Mouse (Mus musculus) limb, embryonic 14.5 days (tissue): Measurements from ENCODE around the gene Zkscan5. TPM values are rescaled to one million over a fixed set of nuclear protein-coding genes. Genes with fewer than 3 reads are reported as not detected.
A peak's percentile ranks its signal among the peaks of the same experiment; 100 is the strongest.
"Not testable (repeated sequence)": the region's sequence is repeated elsewhere in the genome, so short reads cannot be mapped to it uniquely, and the experiment has no call there.

ENCODE experiments used
- ATAC-seq: fragments of 200-750 bp; cut with Nextera tagmentation; 2 replicates; pipeline ENCODE4 v1.8.0; 2017; ENCODE audit warnings: low read depth, moderate number of reproducible peaks, moderate TSS enrichment; ENCODE audit not compliant: low FRiP score
- DNase-seq: peaks from one replicate; pipeline ENCODE4 v3.0.0-alpha.2; 2015; ENCODE audit warnings: low spot score
- H3K27ac ChIP-seq: fragments of 300-500 bp; sonication (generic); replicated peaks from 2 replicates; pipeline ENCODE4 v1.5.1; 2014; ENCODE audit warnings: low read depth, mild to moderate bottlenecking, low read length, moderate library complexity, mixed read lengths
- H3K27me3 ChIP-seq: fragments of 300-500 bp; sonication (generic); 2 replicates; pipeline ENCODE4 v1.6.1; 2014; ENCODE audit warnings: low read length, mixed read lengths; ENCODE audit not compliant: control insufficient read depth, insufficient read depth
- H3K36me3 ChIP-seq: fragments of 300-500 bp; sonication (generic); 2 replicates; pipeline ENCODE4 v1.6.1; 2014; ENCODE audit warnings: mild to moderate bottlenecking, low read length, moderate library complexity, mixed read lengths; ENCODE audit not compliant: control insufficient read depth, insufficient read depth
- H3K4me1 ChIP-seq: fragments of 300-500 bp; sonication (generic); 2 replicates; pipeline ENCODE4 v1.6.1; 2014; ENCODE audit warnings: antibody characterized with exemption, low read length, mixed read lengths; ENCODE audit not compliant: control insufficient read depth, insufficient read depth
- H3K4me2 ChIP-seq: fragments of 300-500 bp; sonication (generic); replicated peaks from 2 replicates; pipeline ENCODE4 v1.6.1; 2014; ENCODE audit warnings: low read depth, mild to moderate bottlenecking, low read length, moderate library complexity; ENCODE audit not compliant: severe bottlenecking
- H3K4me3 ChIP-seq: fragments of 300-500 bp; sonication (generic); replicated peaks from 2 replicates; pipeline ENCODE4 v1.5.1; 2014; ENCODE audit warnings: low read length
- H3K9ac ChIP-seq: fragments of 300-500 bp; sonication (generic); 2 replicates; pipeline ENCODE4 v1.6.1; 2014; ENCODE audit warnings: mild to moderate bottlenecking, low read depth, low read length, moderate library complexity; ENCODE audit not compliant: severe bottlenecking
- H3K9me3 ChIP-seq: fragments of 300-500 bp; sonication (generic); 2 replicates; pipeline ENCODE4 v1.6.1; 2016; ENCODE audit warnings: low read length; ENCODE audit not compliant: control insufficient read depth
- POLR2A ChIP-seq: fragments of 200-500 bp; IDR thresholded peaks from 2 replicates; pipeline ENCODE4 v1.8.0; 2012; ENCODE audit warnings: inconsistent platforms, mild to moderate bottlenecking, moderate library complexity, borderline replicate concordance; ENCODE audit not compliant: insufficient read depth, insufficient read length; ENCODE audit errors: extremely low read depth
- WGBS: fragments of 180-500 bp; shearing (Covaris S2); extraction: QIAGEN DNeasy Blood & Tissue Kit; methylation state at CpG from one replicate; pipeline ENCODE4 v1.1.7; 2014; 5-methylcytosine and 5-hydroxymethylcytosine counted together
- polyA plus RNA-seq, 2 experiments: library from polyadenylated mRNA; depleted of rRNA in 1 of 2; stranded (reverse) in 1 of 2; unstranded in 1 of 2; fragments of >200 nt; fragmentation: Nextera tagmentation in 1 of 2; extraction: Ambion mirVana in 1 of 2; gene quantifications; 2 replicates each; pipeline versions ENCODE4 v1.2.1 to v1.2.3; 2012 to 2014

Gene Zkscan5
- polyA plus RNA-seq, 2 experiments, result 9.2 to 14.3 TPM

DNA sequence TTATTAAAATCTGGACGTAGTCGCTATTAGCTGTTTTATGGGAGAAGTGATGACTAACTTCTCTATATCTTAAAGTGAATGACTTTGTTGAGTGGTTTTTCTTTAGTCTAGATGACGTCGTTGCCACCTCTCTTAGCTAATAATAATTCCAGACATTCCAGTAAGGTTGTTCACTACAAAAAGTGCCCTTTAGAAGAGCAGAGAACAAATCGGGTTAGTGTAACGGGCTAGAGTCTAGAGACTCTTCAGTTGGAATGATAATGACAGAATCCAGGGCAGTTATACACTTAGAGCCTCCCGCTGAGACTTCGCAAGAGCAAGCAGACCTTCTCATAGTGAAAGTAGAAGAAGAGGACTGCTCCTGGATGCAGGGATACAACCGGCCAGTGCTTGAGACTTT, 679 bp downstream of the Zkscan5 start:
- Histone ChIP-seq H3K4me1 (peaks cover 14% of the 10 kb centered on the region), H3K4me3 (peak overlapping the region; percentile 52), H3K9me3 (no peaks in the 10 kb centered on the region), H3K9ac (peak overlapping the region; percentile 66), H3K4me2 (peak overlapping the region; percentile 48), H3K27me3 (no peaks in the 10 kb centered on the region), H3K27ac (no peak overlapping the region), H3K36me3 (peaks cover 23% of the 10 kb centered on the region)
- DNase-seq (peak; percentile 12), ATAC-seq (no peak)
- 14% methylated on average over 9 of the region's 9 CpGs for WGBS
- TF ChIP-seq POLR2A, result no peak

DNA sequence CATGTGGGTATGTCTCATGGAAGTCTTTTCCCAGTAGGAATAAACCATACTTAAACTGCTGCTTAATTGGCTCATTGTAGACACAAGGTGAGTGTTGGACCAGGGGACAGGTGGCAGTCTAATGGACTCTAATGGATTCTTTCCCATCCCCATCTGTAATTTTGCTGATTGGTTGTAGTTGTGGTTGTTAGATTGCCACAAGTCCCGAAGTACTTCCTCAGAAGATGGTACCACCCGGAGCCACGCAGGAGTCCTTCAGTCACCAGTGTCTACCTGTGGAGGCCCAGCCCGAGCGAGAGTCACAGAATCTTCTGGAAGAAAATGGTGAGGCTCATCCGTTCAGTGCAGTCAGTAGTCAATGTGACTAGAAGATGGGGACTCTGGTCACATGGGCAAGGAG, 3.0 kb downstream of the Zkscan5 start:
- DNase-seq (no peak), ATAC-seq (no peak)
- Histone ChIP-seq H3K9me3 (no peaks in the 10 kb centered on the region), H3K27ac (no peak overlapping the region), H3K4me3 (no peak overlapping the region), H3K27me3 (no peaks in the 10 kb centered on the region), H3K4me2 (no peak overlapping the region), H3K36me3 (peaks cover 46% of the 10 kb centered on the region), H3K9ac (no peak overlapping the region), H3K4me1 (peaks cover 8% of the 10 kb centered on the region)
- no peak for TF ChIP-seq POLR2A
- WGBS, result 97% methylated on average over 6 of the region's 6 CpGs

DNA sequence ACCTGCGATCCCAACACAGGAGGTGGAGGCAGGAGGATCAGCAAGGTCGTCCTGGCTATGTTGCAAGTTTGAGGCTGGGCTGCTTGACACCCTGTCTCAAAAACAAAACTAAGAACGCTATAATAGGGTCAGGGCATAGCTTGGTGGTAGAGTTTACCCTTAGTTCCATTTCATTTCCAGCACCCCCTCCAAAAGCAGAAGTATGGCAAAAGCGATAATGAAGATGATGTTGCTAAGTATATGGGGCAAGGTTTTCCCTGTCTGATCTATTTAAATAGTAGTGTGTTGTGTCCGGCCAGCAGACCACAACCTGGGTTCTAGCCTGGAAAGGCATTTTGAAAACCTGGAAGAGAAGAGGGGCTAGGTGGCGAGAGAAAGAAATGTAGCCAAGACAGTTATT, 3.6 kb downstream of the Zkscan5 start:
- no peak for DNase-seq
- Histone ChIP-seq H3K36me3 (peaks cover 51% of the 10 kb centered on the region), H3K27me3 (no peaks in the 10 kb centered on the region), H3K9ac (no peak overlapping the region), H3K4me3 (no peak overlapping the region), H3K4me1 (peaks cover 8% of the 10 kb centered on the region), H3K27ac (no peak overlapping the region), H3K9me3 (no peaks in the 10 kb centered on the region), H3K4me2 (no peak overlapping the region)
- no peak for TF ChIP-seq POLR2A
- no peak for ATAC-seq
- WGBS, result 92% methylated on average over 5 of the region's 6 CpGs

DNA sequence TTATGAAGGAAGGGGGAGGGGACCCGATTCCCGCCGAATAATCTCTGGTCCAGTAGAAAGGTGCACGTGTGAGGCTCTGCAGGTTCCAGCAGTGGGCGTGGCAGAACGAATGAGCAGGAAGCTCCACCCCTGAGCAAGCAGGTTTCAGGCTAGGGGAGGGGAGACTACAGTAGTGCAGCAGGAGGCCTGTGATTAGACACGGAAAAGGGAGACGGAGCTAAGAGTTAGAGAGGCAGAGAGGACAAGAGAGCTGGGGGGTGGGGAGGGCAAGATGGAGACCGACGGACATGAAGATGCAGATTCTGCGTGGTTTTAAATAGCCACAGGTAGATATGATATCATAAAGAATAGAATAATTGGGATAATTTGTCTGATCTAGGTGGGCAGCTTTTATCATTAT, 4.0 kb downstream of the Zkscan5 start:
- H3K4me2 ChIP-seq, H3K9me3 ChIP-seq, H3K27me3 ChIP-seq, H3K4me3 ChIP-seq, H3K4me1 ChIP-seq, ATAC-seq, DNase-seq, H3K27ac ChIP-seq, H3K9ac ChIP-seq: not testable (repeated sequence)
- peaks cover 54% of the 10 kb centered on the region for H3K36me3 ChIP-seq
- WGBS, result 47% methylated on average over 11 of the region's 11 CpGs

DNA sequence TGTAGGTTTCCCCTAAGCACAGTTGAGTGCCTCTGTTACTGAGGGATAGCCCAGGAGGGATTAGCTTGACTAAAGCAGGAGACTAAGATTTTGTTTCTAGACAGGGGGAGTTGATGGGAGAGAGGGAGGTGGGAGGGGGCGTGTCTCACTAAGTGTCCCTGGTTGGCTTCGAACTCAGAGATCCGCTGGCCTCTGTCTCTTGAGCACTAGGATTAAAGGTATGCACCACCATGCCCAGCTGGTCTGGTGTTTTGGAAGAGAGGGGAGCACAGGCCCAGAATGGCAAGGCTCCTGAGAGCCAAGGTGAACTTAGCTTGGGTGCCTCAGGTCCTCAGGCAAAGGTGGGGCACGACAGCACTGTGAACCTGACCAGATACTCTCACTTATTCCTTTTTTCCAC, 7.0 kb downstream of the Zkscan5 start:
- no peak overlapping the region for H3K27ac ChIP-seq
- 92% methylated on average over 4 of the region's 4 CpGs for WGBS
- H3K27me3 ChIP-seq, result no peaks in the 10 kb centered on the region
- ATAC-seq (no peak), DNase-seq (no peak)
- no peaks in the 10 kb centered on the region for H3K4me1 ChIP-seq
- H3K4me2 ChIP-seq, result no peak overlapping the region
- H3K9me3 ChIP-seq, result no peaks in the 10 kb centered on the region
- no peak overlapping the region for H3K9ac ChIP-seq
- peaks cover 69% of the 10 kb centered on the region for H3K36me3 ChIP-seq
- TF ChIP-seq POLR2A, result no peak
- H3K4me3 ChIP-seq, result no peak overlapping the region

DNA sequence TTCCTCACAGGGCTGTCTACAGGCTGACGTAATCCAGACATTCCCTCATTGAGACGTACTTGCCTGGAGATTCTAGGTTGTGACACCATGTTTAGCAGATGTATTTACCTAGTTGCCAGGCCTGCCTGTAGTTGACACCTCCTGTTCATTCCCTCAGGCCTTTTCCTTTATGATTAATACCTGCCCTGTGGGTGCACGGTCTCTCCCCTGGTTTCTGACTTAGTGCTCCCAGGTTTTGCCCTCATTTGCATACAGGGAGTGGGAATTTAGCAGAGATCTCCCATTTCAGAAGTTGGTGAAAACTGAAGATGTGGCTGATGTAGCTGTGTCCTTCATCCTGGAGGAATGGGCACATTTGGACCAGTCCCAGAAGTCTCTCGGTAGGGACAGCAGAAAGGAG, 7.9 kb downstream of the Zkscan5 start:
- Histone ChIP-seq H3K4me2 (no peak overlapping the region), H3K4me1 (no peaks in the 10 kb centered on the region), H3K9me3 (no peaks in the 10 kb centered on the region), H3K9ac (no peak overlapping the region), H3K27me3 (no peaks in the 10 kb centered on the region), H3K36me3 (peaks cover 64% of the 10 kb centered on the region), H3K4me3 (no peak overlapping the region), H3K27ac (no peak overlapping the region)
- DNase-seq (no peak), ATAC-seq (no peak)
- 94% methylated on average over 4 of the region's 4 CpGs for WGBS
- TF ChIP-seq POLR2A, result no peak
